Mouse (Mus musculus): ENCODE data around the gene Hormad2.

Gene Hormad2

DNA sequence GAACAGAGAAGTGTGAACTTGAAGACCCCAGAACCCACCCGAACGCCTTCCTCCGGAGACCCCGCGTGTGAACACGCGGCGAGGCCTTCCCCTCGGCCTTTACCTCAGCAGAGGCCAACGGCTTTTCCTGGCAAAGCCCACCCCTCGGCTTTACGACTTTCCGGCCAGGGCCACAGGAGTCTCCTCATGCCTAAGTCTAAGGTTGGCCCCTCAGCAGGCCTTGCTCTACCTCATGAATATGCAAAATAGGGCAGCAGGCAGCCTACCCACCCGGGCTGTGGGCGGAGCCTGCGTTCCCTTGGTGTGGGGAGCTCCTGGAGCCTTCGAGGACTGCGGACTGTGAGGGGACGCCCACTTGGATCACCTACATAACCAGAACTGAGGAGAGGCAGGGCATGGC is at the start of gene Hormad2:
TSS of gene Hormad2 (minus strand) at position 128 of the 400 bp plus-strand sequence.
- no peak for DNase-seq

DNA sequence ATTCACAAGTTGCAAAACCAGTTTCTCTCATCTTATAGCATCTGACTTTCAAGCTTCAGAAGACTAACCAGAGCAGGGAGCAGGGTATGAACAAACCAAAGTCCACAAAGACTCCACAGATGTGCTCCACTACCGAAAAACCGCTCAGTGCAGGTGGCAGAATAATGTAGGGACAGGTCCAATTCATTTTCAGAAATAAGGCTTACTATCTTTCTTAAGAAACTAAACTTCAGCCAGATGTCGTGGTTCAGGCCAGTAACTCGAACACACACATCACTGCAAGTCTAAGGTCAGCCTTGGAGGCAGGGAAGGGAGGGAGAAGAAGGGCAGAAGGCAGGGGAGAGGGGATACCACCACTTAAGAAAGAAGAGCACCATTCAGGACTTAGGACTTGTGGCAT is 48.3 kb upstream of the Hormad2 start:
- no peak for DNase-seq

DNA sequence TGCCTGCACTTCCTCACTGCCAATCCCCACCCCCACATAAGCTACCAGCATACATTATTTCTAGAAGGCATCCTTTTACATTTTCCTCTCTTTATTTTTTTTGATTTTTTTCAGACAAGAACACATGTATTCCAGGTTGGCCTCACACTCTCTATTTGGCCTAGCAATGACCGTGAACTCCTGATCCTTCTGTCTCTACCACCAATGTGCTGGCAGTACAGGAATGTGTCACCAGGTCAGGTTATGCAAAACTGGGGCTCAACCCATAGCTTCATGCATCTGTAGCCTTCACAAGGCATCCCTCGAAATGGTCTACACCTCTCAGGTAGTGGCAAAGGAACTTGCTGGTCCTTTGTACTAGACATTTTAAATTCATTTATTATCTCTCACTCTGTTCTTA is 47.9 kb upstream of the Hormad2 start:
- no peak for DNase-seq

DNA sequence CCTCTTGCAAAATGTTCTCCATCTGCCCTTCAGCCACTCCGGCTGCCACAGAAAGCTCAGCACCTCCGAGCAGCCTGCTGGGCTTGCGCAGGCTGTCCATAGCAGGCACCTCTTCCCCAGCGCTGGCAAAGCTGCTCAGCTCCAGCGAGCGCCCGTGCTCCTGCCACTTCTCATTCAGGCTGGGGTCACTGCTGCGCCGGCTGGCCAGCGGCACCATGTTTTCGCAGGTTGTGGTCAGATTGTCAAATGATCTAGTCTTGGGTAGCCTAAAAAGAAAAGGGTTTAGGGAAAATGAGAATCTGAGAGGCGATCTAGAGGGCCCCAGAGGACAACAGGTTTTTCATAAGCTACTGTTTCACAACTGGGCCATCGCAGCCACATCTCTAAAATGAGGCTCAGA is 47.5 kb upstream of the Hormad2 start:
- DNase-seq, result no peak

DNA sequence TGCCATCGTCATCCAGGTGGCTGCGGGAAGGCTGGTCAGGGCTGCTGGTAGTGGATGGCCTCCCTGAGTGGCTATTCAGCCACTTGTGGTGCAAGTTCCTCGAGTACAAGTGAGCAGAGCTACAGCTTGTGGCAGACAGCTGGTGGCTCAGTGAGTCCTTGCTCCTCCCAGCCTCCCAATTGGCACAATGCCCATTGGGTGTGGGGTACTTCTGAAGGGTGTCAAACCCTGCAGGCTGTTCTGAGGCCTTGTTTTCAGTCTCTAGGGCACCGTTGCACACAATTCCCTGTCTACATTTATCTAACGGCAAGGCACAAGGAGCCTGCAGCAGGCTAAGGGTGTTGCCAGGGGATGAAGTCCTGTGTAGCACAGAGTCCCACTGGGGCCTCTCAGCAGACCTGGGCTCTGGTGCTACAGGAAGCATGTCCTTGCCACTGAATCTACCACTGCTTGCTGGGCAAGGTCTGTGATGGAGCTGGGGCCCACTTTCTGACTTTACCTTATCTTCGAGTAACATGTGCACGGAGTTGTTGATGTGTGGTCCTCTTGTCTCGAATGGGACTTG is 46.6 kb upstream of the Hormad2 start:
- peak; percentile 53 for DNase-seq

DNA sequence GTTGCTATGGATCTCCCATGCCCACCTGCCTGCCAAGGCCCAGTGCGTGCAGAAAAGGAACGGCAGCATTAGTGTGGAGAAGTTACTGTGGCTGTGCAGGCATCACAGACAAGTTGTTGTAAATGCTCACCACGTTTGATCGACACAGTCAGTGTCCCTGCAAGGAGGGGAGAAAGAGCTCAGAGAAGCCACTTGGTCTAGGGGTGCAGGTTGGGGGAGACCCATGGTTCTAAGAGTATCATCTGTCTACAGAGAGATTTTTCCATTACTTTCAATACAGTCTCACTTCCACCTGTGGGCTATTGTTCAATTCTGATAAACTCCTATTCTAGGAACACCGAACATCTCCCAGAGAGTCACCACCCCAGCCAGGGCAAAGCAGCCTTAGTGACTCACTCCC is 43.6 kb upstream of the Hormad2 start:
- no peak for DNase-seq

DNA sequence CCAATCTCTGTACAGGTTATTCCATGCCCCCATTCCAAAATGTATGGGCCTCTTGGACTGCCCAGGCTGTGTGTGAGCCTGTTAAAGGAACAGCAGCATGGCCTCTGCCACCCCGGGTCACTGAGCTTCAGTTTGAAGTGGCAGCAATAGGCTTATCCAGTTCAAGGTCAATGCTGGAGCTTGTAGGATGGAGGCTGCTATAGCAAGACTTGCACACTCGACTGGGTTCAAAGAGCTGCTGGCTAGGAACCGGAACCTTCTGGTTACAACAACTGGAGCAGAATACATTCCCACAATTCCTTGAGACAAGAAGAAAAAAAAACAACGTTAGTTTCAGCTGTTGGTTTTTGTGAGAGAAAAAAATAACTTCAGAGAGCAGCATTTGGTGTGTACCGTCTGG is 41.7 kb upstream of the Hormad2 start:
- no peak for DNase-seq

DNA sequence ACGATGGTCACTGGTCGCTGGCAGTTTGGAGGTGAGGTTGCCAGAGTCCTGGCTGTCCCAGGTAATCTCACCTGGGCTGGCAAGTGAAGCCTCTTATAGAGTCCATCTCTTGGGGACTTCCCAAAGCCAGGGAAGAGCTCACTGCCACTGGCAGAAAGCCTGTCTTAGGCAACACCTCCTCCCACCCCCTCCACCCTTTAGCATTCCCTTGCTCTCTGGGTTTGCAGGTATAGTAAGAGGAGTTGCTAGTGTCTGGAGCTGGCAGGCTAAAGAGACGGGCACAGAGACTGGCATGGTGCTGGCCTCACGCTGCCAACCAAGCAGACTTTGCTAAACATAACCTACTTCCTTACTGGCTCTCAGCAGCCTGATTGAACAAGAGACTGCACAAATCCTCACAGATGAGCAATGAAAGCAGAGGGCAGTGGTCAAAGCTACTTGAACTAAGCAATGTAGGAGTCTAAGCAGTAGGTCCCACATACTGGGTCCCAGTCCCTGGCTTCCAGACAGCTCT is 35.3 kb upstream of the Hormad2 start:
- DNase-seq, result peak; percentile 32

DNA sequence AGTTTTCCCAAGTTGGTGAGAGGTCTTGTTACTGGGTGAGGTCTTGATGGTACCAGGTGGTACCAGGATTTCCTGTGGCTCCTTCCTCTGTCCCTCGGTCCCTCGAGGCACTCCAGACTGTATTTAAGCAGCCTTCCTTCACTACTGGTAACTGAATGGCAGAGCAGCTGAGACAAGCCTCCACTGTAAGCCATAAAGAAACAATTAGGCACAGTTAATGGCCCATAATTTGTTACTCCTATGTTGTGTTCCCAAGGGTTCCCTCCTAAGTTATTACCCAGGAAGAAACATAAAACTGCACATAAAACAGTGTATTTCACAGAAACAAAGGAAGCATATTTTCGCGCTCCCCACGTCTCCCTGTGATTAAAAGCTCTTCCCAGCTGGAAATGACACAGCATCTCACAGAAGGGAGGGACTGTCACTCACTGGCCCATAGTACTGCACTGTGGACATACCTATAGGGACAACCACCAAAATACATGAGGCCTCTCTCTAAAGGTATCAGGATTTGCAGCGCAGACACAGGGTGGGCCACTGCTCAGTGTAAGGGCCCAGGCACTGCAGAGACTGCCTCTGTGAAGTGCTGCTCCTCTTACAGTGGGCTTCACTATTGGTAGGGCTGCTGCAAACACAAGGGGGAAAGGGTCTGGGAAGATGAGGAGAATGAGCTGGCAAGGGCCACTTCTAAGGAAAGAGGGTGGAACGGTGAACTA is 31.7 kb upstream of the Hormad2 start:
- no peak for DNase-seq

DNA sequence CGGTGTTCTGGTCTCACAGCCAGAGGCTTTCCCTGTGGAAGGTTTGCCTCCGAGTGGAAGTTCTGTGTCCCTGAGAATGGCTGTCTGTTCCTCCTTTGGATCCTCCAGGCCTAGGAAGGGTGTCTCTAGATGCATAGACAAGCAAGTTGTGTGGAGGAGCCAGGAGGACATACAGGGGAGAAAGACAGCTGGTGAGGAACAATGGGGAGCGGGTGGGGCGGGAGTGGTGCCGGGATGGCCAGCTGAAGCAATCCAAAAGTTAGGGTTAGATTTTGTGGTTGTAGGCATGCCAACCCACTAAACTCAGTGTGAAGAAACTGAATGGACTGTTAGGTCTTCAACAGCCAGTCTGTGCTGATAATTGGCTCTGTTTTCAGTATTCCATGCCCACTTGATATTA is 30.8 kb upstream of the Hormad2 start:
- DNase-seq, result no peak

DNA sequence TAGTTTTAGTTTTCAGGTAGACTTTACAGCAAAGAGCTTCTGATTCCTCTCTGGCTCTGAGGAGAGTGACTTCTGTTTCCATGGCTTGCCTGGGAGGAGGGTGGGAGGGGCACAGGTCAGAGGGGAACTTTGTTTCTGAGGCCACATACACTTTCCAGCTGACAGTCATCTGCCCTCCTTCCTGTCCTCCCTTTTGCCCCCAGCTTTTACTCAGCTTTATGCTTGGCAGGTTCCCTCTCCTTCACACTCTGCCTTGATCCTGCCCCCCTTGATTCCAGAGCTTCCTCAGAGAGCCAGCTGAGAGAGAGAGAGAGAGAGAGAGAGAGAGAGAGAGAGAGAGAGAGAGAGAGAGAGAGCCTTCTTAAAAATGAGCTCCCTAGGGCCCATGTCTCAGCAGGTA is 30.3 kb upstream of the Hormad2 start:
- no peak for DNase-seq

DNA sequence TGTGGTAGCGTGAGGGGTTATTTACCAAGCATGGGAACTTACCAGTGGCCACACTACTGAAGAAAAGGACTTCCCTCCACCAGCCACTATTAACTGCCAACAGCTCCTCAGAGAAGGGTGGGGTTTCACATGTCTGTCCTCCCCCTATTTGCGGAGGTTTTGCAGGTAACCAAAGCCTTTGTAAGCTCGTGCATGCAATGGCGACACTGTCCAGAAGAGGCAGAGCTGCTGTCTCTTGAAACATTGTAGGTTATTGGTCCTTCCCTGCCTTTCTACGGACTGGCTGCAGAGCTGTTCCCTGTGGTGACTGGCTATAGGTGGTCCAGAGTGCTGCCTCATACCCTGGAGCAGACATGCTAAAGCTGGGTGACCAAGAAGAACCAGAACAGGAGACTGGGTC is 28.2 kb upstream of the Hormad2 start:
- DNase-seq, result no peak

DNA sequence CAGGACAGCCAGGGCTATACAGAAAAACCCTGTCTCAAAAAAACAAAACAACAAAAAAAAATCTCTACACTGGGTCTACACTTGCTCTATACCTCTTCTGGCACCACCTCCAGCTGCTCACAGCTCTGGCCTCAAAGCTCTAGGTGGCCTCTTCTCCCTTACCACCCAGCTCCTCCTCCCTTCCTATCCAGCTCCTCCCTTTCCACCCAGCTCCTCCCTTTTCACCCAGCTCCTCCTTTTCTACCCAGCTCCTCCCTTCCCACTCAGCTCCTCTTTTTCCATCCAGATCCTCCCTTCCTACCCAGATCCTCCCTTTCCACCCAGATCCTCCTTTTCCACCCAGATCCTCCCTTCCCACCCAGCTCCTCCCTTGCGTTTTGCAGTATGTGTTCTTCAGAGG is 26.5 kb upstream of the Hormad2 start:
- no peak for DNase-seq

DNA sequence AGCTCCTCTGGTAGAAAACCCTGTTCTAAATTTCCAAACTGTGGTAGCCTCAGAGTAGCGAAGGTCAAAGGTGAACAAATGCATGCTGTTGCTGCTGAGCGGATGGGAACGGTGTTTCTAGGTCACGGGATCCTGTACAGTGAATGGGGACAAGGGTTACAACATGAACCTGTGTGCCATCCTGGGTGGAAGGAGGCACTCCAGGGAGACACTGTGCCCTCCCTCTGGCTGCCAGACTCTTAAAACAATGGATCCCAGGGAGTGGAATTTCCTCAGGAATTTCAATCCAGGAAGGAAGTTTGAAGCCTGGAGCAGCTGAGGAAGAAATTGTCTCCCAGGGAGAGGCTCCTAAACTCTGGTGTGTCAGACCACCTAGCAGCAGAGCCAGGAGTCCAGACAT is 25.3 kb upstream of the Hormad2 start:
- no peak for DNase-seq

DNA sequence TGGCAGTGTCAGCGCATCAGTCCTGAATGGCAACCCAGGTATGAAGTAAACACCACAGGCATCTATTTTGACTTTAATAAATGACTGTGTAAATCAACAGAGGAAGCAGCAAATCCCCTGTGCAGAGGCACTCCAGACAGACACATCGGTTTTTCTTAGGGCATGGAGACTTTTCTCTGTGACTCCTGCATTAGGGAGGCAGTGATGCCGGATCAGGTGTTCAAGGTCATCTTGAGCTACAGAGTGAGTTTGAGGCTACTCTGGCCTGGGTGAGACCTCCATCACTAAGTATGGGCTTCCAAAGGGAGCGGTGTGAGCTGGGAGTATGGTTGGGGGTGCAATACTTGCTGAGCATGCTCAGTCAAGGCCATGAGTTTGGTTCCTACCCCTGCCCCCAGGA is 23.7 kb upstream of the Hormad2 start:
- no peak for DNase-seq

DNA sequence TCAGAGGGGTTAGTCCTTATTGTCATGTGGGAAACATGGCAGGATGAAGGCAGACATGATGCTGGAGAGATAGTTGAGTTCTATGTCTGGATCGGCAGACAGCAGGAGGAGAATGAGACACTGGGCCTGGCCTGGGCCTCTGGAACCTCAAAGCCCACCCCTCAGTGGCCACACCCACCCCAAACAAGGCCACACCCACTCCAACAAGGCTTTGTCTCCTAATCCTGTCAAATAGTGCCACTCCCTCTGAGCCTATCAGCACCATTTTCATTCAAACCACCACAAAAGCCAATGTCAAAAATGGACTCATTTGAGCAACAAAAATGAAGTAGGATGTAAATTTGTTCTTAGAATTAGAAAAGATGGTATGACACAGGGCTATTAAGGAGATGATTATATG is 23.3 kb upstream of the Hormad2 start:
- DNase-seq, result no peak

DNA sequence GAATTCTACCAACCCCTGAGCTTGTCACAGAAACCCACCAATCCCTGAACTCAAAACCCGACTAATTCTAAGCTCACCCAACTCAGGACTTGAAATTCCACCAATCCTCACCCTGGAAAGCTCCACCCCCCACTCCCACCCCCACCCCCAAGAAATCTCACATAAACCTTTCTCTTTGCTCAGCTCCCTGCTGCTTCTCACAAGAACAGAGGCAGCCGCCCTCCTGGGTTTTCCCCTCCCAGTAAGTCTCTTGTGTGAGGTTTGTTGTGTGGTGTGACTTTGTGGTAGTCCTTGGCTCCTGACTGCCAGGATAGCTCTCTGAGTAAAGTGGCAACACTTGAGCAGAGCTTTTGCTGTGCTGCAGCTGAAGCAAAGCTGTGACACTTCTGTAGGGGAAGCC is 22.0 kb upstream of the Hormad2 start:
- DNase-seq, result no peak

DNA sequence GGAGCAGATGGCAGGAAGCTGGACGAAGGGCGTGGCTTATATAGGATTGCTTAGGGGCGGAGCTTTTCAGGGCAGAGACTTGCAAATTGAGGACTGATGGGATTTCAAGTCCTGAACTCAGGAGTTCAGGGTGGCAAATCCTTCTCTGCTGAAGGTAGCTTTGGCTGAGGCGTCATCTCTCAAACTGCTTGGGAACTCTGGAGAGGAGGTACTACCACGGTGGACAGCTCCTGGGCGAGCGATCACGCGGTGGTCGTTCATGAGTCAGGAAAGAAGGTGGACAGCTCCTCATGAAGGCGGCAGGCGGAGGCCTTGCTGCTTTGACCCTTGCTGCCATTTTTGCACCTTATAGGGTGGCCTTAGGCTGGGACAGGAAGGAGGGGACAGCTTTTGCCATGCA is 20.2 kb upstream of the Hormad2 start:
- DNase-seq, result no peak

DNA sequence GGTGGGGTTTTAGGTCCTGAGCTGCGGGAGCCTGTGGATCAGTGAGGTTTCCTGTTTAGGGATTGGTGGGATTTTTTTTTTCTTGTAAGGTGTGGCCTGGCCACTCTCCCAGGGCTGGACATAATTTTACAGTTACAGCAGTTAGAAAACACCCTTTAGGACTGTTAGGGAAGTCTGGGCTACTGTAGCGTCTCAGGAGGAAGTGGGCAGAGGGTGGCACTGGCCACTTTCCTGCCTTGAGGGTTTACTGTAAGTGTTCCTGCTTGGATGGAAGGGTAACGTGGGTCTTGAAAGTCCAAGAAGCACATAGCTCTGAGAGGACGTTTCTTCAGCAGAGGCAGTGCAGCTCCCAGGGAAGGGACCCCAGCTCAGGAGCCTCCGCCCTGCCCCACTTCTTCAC is 19.7 kb upstream of the Hormad2 start:
- no peak for DNase-seq

DNA sequence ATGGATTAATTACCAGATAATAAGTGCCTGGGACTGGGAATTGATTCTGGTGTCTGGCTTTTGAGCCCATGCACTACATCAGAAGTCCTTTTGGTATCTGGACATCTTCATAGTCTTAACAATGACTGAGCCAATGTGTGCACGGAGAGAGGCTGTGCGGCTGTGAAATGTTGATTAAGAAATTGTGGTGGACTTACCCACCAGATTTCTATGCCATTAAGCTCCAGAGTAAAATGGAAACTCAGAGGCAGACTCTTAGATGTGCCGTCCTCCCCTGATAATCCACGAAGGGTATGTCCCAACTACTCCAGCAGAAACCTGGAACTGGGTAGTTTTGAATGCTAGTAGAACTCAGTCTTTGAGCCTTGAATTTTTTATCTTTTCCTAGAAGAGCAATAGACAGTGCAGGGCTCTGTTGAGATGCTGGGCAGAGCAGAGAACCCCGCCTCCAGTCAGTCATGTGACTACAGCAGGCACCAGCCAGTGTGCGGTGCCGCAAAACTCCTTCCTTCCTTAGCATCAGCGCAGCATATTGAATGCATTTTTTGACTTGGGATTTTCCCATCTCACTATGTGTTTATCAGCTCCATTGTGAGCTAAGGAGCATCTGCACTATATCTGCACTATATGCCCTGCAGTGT is 14.1 kb upstream of the Hormad2 start:
- DNase-seq, result no peak

DNA sequence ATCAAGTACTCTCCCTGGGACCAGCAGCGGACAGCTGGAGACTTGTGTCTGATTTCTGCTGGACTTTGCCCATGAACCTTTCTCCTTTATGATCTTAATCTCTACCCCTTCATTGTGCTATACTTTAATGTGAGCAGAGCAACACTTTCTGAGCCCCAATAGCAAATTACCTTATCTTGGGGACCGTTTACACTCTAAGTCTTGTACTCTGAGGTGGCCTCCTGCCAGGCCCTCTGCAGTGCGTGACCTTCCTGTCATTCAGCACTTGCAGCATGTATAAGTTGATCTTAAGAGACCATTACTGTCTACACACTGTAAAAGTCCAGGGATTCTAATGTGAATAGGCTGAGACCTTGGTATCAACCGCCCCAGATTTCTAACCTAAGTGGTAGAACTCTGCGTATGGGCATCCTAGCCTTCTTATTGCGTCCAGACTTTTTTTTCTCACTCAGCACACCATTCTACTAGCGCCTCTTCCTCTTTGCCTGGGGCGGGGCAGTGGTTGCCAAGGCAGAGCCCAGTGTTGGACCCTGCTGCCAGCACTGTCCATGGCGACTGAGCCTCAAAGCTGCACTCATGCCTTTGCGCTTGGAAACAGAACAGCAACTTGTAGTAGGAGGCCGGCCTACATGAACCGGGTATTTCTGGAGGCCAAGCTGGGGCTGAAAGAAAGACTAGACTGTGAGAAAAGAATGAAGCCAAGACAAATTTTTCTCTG is 11.7 kb upstream of the Hormad2 start:
- DNase-seq, result no peak

DNA sequence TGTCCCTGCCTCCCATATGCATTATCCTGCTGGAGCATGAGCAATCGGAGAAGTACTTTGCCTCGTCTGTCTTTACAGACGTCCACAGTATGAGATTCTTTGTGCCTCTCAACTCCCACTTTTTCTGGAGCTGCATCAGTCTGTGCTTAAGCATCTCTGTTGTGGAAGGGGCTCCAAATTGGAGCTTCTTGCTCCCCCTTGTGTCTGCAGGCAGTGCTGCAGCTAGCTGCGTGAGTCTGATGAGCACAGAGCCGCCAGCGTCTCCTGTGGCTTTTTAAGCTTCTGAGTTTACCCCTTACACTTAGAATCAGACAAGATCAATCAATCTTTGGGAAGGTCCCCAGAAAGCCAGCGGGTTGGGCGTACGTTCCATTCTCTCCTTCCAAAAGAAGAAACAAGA is 10.2 kb upstream of the Hormad2 start:
- no peak for DNase-seq

DNA sequence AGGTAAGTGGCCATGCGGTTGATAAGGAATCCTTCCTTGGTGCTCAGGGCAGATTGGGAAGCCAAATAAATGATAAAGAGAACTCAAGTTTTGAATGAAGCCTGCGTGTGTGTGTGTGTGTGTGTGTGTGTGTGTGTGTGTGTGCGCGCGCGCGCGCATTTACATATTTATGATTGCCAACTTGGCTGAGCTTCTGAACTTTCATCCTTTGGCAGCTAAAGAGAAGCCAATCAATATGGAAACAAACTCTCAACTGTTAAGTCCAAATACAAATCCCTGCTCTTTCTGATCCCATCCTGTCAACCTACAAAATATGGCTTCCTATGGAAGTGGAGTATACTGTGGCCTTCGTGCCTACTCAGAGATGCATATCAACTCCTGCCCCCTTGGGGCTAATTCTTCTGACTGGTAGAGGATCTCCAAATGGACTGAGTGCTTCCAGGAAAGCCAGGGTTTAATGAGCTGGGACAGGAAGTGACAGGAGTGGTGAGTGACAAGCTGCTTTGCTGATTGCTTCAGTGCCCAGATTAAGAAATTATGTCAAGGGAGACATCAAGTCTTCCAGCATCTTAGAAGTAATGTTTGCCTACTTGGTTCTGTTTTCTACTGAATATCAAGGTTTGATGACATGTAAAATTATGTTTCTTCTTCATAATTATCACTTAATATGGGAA is 5.4 kb upstream of the Hormad2 start:
- DNase-seq, result no peak

All from cerebellum, adult 11-12 months (tissue).